Mouse (Mus musculus): ENCODE data around the gene Utp14a.

DNA sequence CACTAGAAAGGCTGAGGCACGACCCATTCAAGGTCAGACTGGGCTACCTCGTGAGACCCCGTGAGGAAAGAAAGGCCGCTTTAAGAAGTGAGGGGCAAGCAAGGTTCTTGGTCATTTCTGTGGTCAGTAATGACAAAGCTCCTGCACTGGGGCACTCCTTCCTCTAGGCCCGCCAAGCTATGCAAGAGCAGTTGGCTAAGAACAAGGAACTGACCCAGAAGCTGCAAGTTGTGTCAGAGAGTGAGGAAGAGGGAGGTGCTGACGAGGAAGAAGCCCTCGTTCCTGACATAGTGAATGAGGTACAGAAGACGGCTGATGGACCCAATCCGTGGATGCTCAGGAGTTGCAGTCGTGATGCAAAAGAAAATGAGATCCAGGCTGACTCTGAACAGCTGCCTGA lies 18.0 kb downstream of the Utp14a start:
- TF ChIP-seq POLR2AphosphoS2 (IDR thresholded peaks at IDR 0.05; ENCODE audit: insufficient read length, low read depth), result no peak
- TF ChIP-seq MYOG (IDR thresholded peaks at IDR 0.05; ENCODE audit: control insufficient read depth in 1 of 3, insufficient read depth in 1 of 3, insufficient read length in 2 of 3, low read depth in 2 of 3), result no peak
